Mouse (Mus musculus): ENCODE measurements around the gene Stard7. TPM values are rescaled to one million over a fixed set of nuclear protein-coding genes. Genes with fewer than 3 reads are reported as not detected.

The Stard7 gene
- polyA plus RNA-seq, 1 experiment: 25.4 TPM

GRCm38 (mm10) chr2:127338833-127339232 is 68.8 kb downstream of the Stard7 start:
- no peak overlapping the region for H3K4me3 ChIP-seq (replicated peaks; ENCODE audit: control insufficient read depth, low read depth, low read length)
- 27% methylated on average over 4 of the region's 4 CpGs for whole genome bisulfite sequencing
- peaks cover 1% of the 10 kb centered on the region; the same call in 1 of the 2 replicates for H3K4me1 ChIP-seq (ENCODE audit: control insufficient read depth, insufficient read depth, low read length)

GRCm38 (mm10) chr2:127339262-127339661 is 69.2 kb downstream of the Stard7 start:
- peaks cover 1% of the 10 kb centered on the region; the same call in 1 of the 2 replicates for H3K4me1 ChIP-seq (ENCODE audit: control insufficient read depth, insufficient read depth, low read length)
- TF ChIP-seq POLR2A (IDR thresholded peaks at IDR 0.05; ENCODE audit: borderline replicate concordance, control insufficient read depth, low read depth, low read length) (no peak), CTCF (IDR thresholded peaks at IDR 0.05; ENCODE audit: control insufficient read depth, insufficient read depth, low read length) (no peak)

More at GRCm38 (mm10) chr2:127338833-127339232, 68.8 kb downstream of the Stard7 start:
- H3K27ac ChIP-seq (ENCODE audit: control insufficient read depth, insufficient read depth, low read depth, low read length, poor library complexity): no peak overlapping the region
- TF ChIP-seq CTCF (IDR thresholded peaks at IDR 0.05; ENCODE audit: control insufficient read depth, insufficient read depth, low read length) (no peak), POLR2A (IDR thresholded peaks at IDR 0.05; ENCODE audit: borderline replicate concordance, control insufficient read depth, low read depth, low read length) (no peak)

GRCm38 (mm10) chr2:127341159-127341558 is 71.1 kb downstream of the Stard7 start:
- H3K27ac ChIP-seq (ENCODE audit: control insufficient read depth, insufficient read depth, low read depth, low read length, poor library complexity): no peak overlapping the region
- H3K4me1 ChIP-seq (ENCODE audit: control insufficient read depth, insufficient read depth, low read length): no peaks in the 10 kb centered on the region; the same call in 1 of the 2 replicates
- no peak overlapping the region for H3K4me3 ChIP-seq (replicated peaks; ENCODE audit: control insufficient read depth, low read depth, low read length)
- peak; percentile 91 for TF ChIP-seq CTCF (IDR thresholded peaks at IDR 0.05; ENCODE audit: control insufficient read depth, insufficient read depth, low read length)
- TF ChIP-seq POLR2A (IDR thresholded peaks at IDR 0.05; ENCODE audit: borderline replicate concordance, control insufficient read depth, low read depth, low read length): no peak
- WGBS: 5% methylated on average over 3 of the region's 3 CpGs

More at GRCm38 (mm10) chr2:127339262-127339661, 69.2 kb downstream of the Stard7 start:
- WGBS: 69% methylated on average over 6 of the region's 6 CpGs
- Histone ChIP-seq H3K4me3 (replicated peaks; ENCODE audit: control insufficient read depth, low read depth, low read length) (no peak overlapping the region), H3K27ac (ENCODE audit: control insufficient read depth, insufficient read depth, low read depth, low read length, poor library complexity) (0 out of 2 replicates have a peak overlapping the region, but pooled peaks have one; percentile 21)

GRCm38 (mm10) chr2:127346334-127346733 is 76.3 kb downstream of the Stard7 start:
- no peak overlapping the region for H3K27ac ChIP-seq (ENCODE audit: control insufficient read depth, insufficient read depth, low read depth, low read length, poor library complexity)
- H3K4me1 ChIP-seq (ENCODE audit: control insufficient read depth, insufficient read depth, low read length): no peaks in the 10 kb centered on the region
- TF ChIP-seq CTCF (IDR thresholded peaks at IDR 0.05; ENCODE audit: control insufficient read depth, insufficient read depth, low read length) (peak; percentile 60), POLR2A (IDR thresholded peaks at IDR 0.05; ENCODE audit: borderline replicate concordance, control insufficient read depth, low read depth, low read length) (no peak)
- H3K4me3 ChIP-seq (replicated peaks; ENCODE audit: control insufficient read depth, low read depth, low read length): no peak overlapping the region
- 32% methylated on average over 1 of the region's 1 CpGs for WGBS

GRCm38 (mm10) chr2:127347147-127347985 is 77.3 kb downstream of the Stard7 start:
- Histone ChIP-seq H3K4me1 (ENCODE audit: control insufficient read depth, insufficient read depth, low read length) (no peaks in the 10 kb centered on the region), H3K27ac (ENCODE audit: control insufficient read depth, insufficient read depth, low read depth, low read length, poor library complexity) (no peak overlapping the region), H3K4me3 (replicated peaks; ENCODE audit: control insufficient read depth, low read depth, low read length) (no peak overlapping the region)
- no peak for TF ChIP-seq CTCF (IDR thresholded peaks at IDR 0.05; ENCODE audit: control insufficient read depth, insufficient read depth, low read length)
- TF ChIP-seq POLR2A (IDR thresholded peaks at IDR 0.05; ENCODE audit: borderline replicate concordance, control insufficient read depth, low read depth, low read length): no peak
- WGBS: 76% methylated on average over 13 of the region's 13 CpGs

Other genes with a start within 250 kb of the Stard7 start
- 36.1 and 44.3 TPM in 2 replicates for gene Blvra, start 199.6 kb upstream of the Stard7 start, polyA plus RNA-seq (2011; ENCODE audit: insufficient read depth, insufficient read length, low replicate concordance, missing spikeins)
- 36.2 and 41.6 TPM in 2 replicates for gene Ncaph, start 136.3 kb upstream of the Stard7 start, polyA plus RNA-seq (2011; ENCODE audit: insufficient read depth, insufficient read length, low replicate concordance, missing spikeins)
- 5.4 and 7.6 TPM in 2 replicates for gene Itpripl1, start 126.8 kb upstream of the Stard7 start, polyA plus RNA-seq (2011; ENCODE audit: insufficient read depth, insufficient read length, low replicate concordance, missing spikeins)
- gene 1810024B03Rik, start 61.9 kb upstream of the Stard7 start, polyA plus RNA-seq (2011; ENCODE audit: insufficient read depth, insufficient read length, low replicate concordance, missing spikeins): 0.54 and 2.3 TPM in 2 replicates
- 14.3 and 29.0 TPM in 2 replicates for gene Snrnp200, start 61.8 kb upstream of the Stard7 start, polyA plus RNA-seq (2011; ENCODE audit: insufficient read depth, insufficient read length, low replicate concordance, missing spikeins)
- 24.9 and 26.9 TPM in 2 replicates for gene Ciao1, start 22.4 kb upstream of the Stard7 start, polyA plus RNA-seq (2011; ENCODE audit: insufficient read depth, insufficient read length, low replicate concordance, missing spikeins)
- 16.0 and 27.7 TPM in 2 replicates for gene Tmem127, start 22.3 kb upstream of the Stard7 start, polyA plus RNA-seq (2011; ENCODE audit: insufficient read depth, insufficient read length, low replicate concordance, missing spikeins)
- gene Dusp2, start 65.9 kb downstream of the Stard7 start, polyA plus RNA-seq (2011; ENCODE audit: insufficient read depth, insufficient read length, low replicate concordance, missing spikeins): 15.1 and 23.2 TPM in 2 replicates
- gene Astl, start 68.4 kb downstream of the Stard7 start, polyA plus RNA-seq (2011; ENCODE audit: insufficient read depth, insufficient read length, low replicate concordance, missing spikeins): not detected in 2 replicates
- 0.74 TPM in 1 of 2 replicates, not detected in the other for gene Adra2b, start 93.0 kb downstream of the Stard7 start, polyA plus RNA-seq (2011; ENCODE audit: insufficient read depth, insufficient read length, low replicate concordance, missing spikeins)
- gene Gpat2, start 155.0 kb downstream of the Stard7 start, polyA plus RNA-seq (2011; ENCODE audit: insufficient read depth, insufficient read length, low replicate concordance, missing spikeins): not detected in 2 replicates
- gene Fahd2a, start 174.3 kb downstream of the Stard7 start, polyA plus RNA-seq (2011; ENCODE audit: insufficient read depth, insufficient read length, low replicate concordance, missing spikeins): 9.5 and 14.6 TPM in 2 replicates